Mouse (Mus musculus): ENCODE measurements around the gene Ptgr2. TPM values are rescaled to one million over a fixed set of nuclear protein-coding genes. Genes with fewer than 3 reads are reported as not detected.

Gene Ptgr2
- polyA plus RNA-seq (2012; rRNA removed): 5.3 and 6.0 TPM in 2 replicates

DNA sequence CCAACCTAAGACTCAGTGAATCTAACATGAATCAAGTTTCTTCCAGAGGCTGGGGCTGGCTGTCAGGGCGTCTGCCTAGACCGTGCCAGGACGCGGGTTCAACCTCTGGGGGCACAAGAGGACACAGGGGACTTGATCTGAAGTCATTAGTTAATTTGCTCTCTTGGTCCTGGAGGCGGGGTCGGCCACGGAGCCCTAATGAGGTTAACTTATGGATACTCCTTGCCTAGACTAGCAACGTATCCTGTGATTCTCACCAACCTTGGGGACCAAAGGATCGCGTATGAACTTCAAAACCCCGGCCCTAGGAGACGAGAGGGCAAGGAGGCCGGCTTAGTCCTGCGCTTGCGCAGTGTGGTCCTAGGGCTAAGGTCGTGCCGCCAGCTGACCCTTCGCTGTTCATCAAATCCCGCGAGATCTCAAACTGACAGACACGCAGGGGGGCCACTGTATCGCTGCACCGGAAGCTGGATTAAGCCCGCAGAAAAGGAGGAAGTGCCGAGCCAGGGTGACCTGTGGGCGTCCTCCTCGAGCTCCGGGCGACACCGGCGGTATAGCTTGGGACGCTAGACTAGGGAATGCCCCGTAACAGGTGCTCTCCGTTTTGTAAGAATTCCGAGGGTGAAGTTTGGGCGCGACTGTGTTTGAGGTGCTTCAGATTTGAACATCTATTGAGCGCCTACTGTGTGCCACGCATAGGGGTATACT lies at the start of gene Ptgr2:
TSS of gene Ptgr2 (plus strand) at position 348 of the 708 bp plus-strand sequence.

DNA sequence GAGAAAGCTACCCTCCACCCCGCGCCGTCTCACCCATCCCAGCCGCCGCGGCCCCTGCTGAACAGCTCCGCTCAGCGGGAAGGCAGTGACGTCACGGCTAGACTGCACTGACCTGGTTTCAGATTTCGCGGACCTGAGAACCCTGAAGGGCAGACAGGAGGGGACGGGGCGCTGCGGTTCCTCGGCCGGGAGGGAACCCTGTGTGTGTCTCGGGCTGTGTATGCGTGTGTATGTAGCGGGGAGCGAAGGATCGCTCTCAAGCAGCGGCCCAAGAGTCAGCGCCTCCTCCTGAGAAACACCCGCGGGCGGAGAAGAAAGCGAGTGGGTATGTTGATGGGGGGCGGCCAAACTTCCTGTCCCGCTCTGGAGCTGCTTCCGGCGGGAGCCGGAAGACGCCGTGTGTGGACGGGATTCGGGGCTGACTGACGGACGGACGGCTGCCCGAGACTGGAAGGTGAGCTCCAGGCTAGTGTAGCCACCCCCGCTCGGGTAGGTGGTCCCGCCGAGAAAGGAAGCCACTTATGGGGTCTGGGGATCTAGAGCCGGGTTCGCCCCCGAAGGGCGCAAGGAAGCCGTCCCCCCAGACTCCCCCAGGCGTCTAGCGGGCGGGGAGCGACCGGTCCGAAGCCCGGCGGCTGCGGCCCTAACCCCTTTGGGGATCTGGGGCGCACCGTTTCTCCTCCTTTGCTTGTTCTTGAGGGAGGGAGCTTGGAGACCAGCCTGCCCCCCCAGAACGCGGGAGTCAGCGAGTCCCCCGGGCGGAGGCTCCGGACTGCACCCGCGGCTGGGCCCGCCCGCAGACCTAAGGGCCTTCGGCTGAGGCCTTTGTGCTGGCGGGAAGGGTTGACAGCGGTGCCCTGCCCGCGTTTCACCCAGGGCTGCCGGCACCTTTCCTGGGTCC lies 31.9 kb downstream of the Ptgr2 start, which contains the start of gene Zfp410:
TSS of gene Zfp410 (plus strand) at position 132 of the 901 bp plus-strand sequence.

DNA sequence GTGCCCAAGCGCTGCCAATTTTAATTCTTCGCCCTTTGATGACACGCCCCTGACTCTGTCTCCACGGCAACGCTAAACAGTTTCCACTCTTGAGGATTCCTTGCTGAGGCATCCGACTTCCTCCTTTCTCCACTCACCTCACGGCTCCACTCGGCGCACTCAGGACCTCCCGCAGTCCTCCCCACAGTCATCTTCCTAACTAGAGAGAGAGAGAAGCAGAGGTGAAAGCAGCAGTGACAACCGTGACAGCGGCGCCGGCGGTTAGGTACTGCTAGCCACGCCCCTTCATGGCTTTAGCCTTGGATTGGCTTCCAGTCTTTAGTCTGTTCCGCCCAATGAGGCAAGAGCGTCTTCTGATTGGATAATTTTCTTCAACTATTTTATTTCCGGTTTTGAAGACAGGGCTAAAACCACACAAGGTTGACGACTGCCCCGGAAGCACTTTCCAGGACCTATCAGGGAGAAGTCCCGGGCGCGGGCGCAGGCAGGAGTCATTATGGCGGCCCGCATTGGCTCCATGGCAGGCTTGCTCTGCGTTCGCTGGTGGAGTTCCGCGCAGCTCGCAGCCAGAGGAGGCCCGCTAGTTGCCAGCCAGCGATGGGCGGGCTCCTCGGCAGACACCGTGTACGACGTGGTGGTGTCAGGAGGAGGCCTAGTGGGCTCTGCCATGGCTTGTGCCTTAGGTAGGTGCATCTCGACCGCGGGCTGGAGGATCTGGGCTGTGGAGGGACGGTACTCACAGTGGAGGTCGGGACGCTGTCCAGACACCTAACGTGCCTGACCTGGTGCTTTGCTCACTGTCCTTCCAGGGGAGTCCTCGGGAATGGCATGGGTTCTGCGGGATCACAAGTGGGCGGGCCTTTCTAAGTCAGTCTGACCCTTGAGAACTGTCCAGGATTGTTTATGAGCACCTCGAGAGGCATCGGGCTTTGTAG lies 76.8 kb downstream of the Ptgr2 start, which contains the start of the genes Coq6 and Fam161b:
TSS of gene Coq6 (plus strand) at position 103 of the 935 bp plus-strand sequence.
TSS of gene Fam161b (minus strand) at position 279 of the 935 bp plus-strand sequence.

Other genes starting within 250 kb of the Ptgr2 start
- gene Acot4, start 246.9 kb upstream of the Ptgr2 start, polyA plus RNA-seq (2012; rRNA removed): 0.85 and 1.4 TPM in 2 replicates
- gene Gm49366, start 246.3 kb upstream of the Ptgr2 start, polyA plus RNA-seq (2012; rRNA removed): not detected in 2 replicates
- gene Acot3, start 233.1 kb upstream of the Ptgr2 start, polyA plus RNA-seq (2012; rRNA removed): 0.63 TPM in 2 replicates
- 0.43 and 1.1 TPM in 2 replicates for gene Acot5, start 215.9 kb upstream of the Ptgr2 start, polyA plus RNA-seq (2012; rRNA removed)
- 6.7 and 8.8 TPM in 2 replicates for gene Acot6, start 184.6 kb upstream of the Ptgr2 start, polyA plus RNA-seq (2012; rRNA removed)
- 5.1 and 5.3 TPM in 2 replicates for gene Dnal1, start 170.9 kb upstream of the Ptgr2 start, polyA plus RNA-seq (2012; rRNA removed)
- 0.70 and 0.77 TPM in 2 replicates for gene Pnma1, start 136.7 kb upstream of the Ptgr2 start, polyA plus RNA-seq (2012; rRNA removed)
- gene Elmsan1, start 66.4 kb upstream of the Ptgr2 start, polyA plus RNA-seq (2012; rRNA removed): 14.0 and 15.7 TPM in 2 replicates
- gene Zfp410, start 31.6 kb downstream of the Ptgr2 start, polyA plus RNA-seq (2012; rRNA removed): 25.1 and 28.1 TPM in 2 replicates
- 53.8 and 70.6 TPM in 2 replicates for gene Coq6, start 76.4 kb downstream of the Ptgr2 start, polyA plus RNA-seq (2012; rRNA removed)
- gene Fam161b, start 76.6 kb downstream of the Ptgr2 start, polyA plus RNA-seq (2012; rRNA removed): 1.7 and 1.9 TPM in 2 replicates
- 4.2 and 5.4 TPM in 2 replicates for gene Entpd5, start 123.8 kb downstream of the Ptgr2 start, polyA plus RNA-seq (2012; rRNA removed)
- 0.24 and 0.33 TPM in 2 replicates for gene Bbof1, start 123.8 kb downstream of the Ptgr2 start, polyA plus RNA-seq (2012; rRNA removed)
- gene Rnf113a2, start 132.0 kb downstream of the Ptgr2 start, polyA plus RNA-seq (2012; rRNA removed): 2.2 and 3.2 TPM in 2 replicates
- gene Aldh6a1, start 165.8 kb downstream of the Ptgr2 start, polyA plus RNA-seq (2012; rRNA removed): 11.9 and 14.0 TPM in 2 replicates
- gene Lin52, start 166.2 kb downstream of the Ptgr2 start, polyA plus RNA-seq (2012; rRNA removed): 6.6 and 8.4 TPM in 2 replicates